Mouse (Mus musculus): Measurements from ENCODE around the gene Cfap54. TPM values are rescaled to one million over a fixed set of nuclear protein-coding genes. Genes with fewer than 3 reads are reported as not detected.

Gene Cfap54
- polyA plus RNA-seq, 1 experiment from 2014 or later = 0.07 TPM

- no peaks in the 10 kb centered on the region for H3K36me3 ChIP-seq
- no peak overlapping the region for H3K4me2 ChIP-seq
- H3K4me1 ChIP-seq = peaks cover 4% of the 10 kb centered on the region; the same call in 1 of the 2 replicates
- 60% methylated on average over 2 of the region's 2 CpGs for WGBS
- no peaks in the 10 kb centered on the region for H3K9me3 ChIP-seq
- no peaks in the 10 kb centered on the region for H3K27me3 ChIP-seq
- H3K4me3 ChIP-seq = no peak overlapping the region
- no peak overlapping the region for H3K27ac ChIP-seq
- ATAC-seq (ENCODE audit: insufficient number of reproducible peaks, insufficient read depth, low FRiP score, low TSS enrichment, low read depth) = no peak
- H3K9ac ChIP-seq = no peak overlapping the region
These were observed 8.6 kb downstream of the Cfap54 start for GRCm38 (mm10) chr10:93072769-93073168.

DNA sequence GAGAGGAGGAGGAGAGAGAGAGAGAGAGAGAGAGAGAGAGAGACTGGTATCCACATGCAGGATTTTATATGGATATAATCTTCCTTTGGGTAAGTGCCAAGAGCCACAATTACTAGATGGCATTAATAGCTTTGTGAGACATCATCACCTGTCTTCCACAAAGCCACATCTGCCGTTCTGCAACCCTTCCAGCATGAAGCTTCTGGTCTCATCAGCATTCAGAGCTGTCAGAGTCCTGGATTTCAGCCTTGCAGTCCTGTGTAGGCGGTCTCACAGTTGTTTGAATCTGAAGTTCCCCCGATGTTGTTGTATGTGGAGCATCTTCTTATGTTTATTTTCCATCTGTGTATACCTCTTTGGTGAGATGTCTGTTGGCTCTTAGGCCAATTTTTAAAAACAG is 9.7 kb downstream of the Cfap54 start:
- Histone ChIP-seq H3K9ac (no peak overlapping the region), H3K4me2 (no peak overlapping the region), H3K4me3 (no peak overlapping the region), H3K9me3 (no peaks in the 10 kb centered on the region), H3K4me1 (peaks cover 4% of the 10 kb centered on the region; the same call in 1 of the 2 replicates), H3K27me3 (no peaks in the 10 kb centered on the region), H3K36me3 (no peaks in the 10 kb centered on the region), H3K27ac (no peak overlapping the region)
- 66% methylated on average over 3 of the region's 3 CpGs for WGBS
- ATAC-seq (ENCODE audit: insufficient number of reproducible peaks, insufficient read depth, low FRiP score, low TSS enrichment, low read depth) = no peak

GRCm38 (mm10) chr10:93070121-93070898 is 11.1 kb downstream of the Cfap54 start:
- Histone ChIP-seq H3K27ac (no peak overlapping the region), H3K36me3 (no peaks in the 10 kb centered on the region), H3K9ac (no peak overlapping the region), H3K9me3 (no peaks in the 10 kb centered on the region), H3K27me3 (no peaks in the 10 kb centered on the region), H3K4me1 (no peaks in the 10 kb centered on the region), H3K4me3 (no peak overlapping the region), H3K4me2 (no peak overlapping the region)
- ATAC-seq (ENCODE audit: insufficient number of reproducible peaks, insufficient read depth, low FRiP score, low TSS enrichment, low read depth) = no peak
- 71% methylated on average over 9 of the region's 9 CpGs for WGBS

GRCm38 (mm10) chr10:93069721-93070120 is 11.7 kb downstream of the Cfap54 start:
- no peak overlapping the region for H3K9ac ChIP-seq
- H3K27ac ChIP-seq = no peak overlapping the region
- 81% methylated on average over 6 of the region's 6 CpGs for WGBS

GRCm38 (mm10) chr10:93069041-93069679 is 12.3 kb downstream of the Cfap54 start:
- H3K9me3 ChIP-seq = no peaks in the 10 kb centered on the region
- no peaks in the 10 kb centered on the region for H3K27me3 ChIP-seq
- no peaks in the 10 kb centered on the region for H3K4me1 ChIP-seq
- H3K27ac ChIP-seq = peak overlapping the region; percentile 44; the same call in 1 of the 2 replicates
- no peaks in the 10 kb centered on the region for H3K36me3 ChIP-seq
- H3K4me3 ChIP-seq = no peak overlapping the region
- no peak for ATAC-seq (ENCODE audit: insufficient number of reproducible peaks, insufficient read depth, low FRiP score, low TSS enrichment, low read depth)
- no peak overlapping the region for H3K4me2 ChIP-seq
- 74% methylated on average over 6 of the region's 6 CpGs for WGBS
- no peak overlapping the region for H3K9ac ChIP-seq

More at GRCm38 (mm10) chr10:93069721-93070120, 11.7 kb downstream of the Cfap54 start:
- no peak overlapping the region for H3K4me2 ChIP-seq
- no peak overlapping the region for H3K4me3 ChIP-seq
- no peaks in the 10 kb centered on the region for H3K4me1 ChIP-seq
- no peaks in the 10 kb centered on the region for H3K36me3 ChIP-seq
- no peak for ATAC-seq (ENCODE audit: insufficient number of reproducible peaks, insufficient read depth, low FRiP score, low TSS enrichment, low read depth)
- no peaks in the 10 kb centered on the region for H3K9me3 ChIP-seq
- H3K27me3 ChIP-seq = no peaks in the 10 kb centered on the region

GRCm38 (mm10) chr10:93064973-93065372 is 16.4 kb downstream of the Cfap54 start:
- no peaks in the 10 kb centered on the region for H3K27me3 ChIP-seq
- no peaks in the 10 kb centered on the region for H3K9me3 ChIP-seq
- no peak overlapping the region for H3K4me2 ChIP-seq
- no peak overlapping the region for H3K9ac ChIP-seq
- H3K4me1 ChIP-seq = no peaks in the 10 kb centered on the region
- no peaks in the 10 kb centered on the region for H3K36me3 ChIP-seq
- H3K4me3 ChIP-seq = no peak overlapping the region
- no peak overlapping the region for H3K27ac ChIP-seq
- ATAC-seq (ENCODE audit: insufficient number of reproducible peaks, insufficient read depth, low FRiP score, low TSS enrichment, low read depth) = no peak
- 83% methylated on average over 10 of the region's 10 CpGs for WGBS

DNA sequence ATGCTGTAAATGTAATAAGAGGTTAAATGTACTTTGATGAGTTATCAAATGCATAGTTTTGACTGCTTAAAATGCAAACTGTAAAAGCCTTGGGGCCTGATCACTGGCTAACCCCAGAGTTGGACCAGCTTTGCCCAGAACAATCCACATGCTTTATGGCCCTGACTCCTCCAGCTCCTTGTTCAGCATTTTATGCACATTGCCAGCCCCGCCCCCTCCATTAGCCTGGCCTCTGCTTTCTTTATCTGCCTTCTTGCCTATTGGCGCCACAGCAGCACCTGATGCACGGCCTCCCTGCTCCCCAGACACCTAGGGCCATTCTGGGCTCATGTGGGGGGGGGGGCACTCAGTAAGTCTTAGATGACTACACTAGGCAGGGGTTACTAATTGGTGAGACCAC is 17.8 kb downstream of the Cfap54 start:
- no peak overlapping the region for H3K27ac ChIP-seq
- 72% methylated on average over 3 of the region's 3 CpGs for WGBS
- H3K4me3 ChIP-seq = no peak overlapping the region
- H3K9me3 ChIP-seq = no peaks in the 10 kb centered on the region
- no peak overlapping the region for H3K9ac ChIP-seq
- no peaks in the 10 kb centered on the region for H3K36me3 ChIP-seq
- H3K4me1 ChIP-seq = no peaks in the 10 kb centered on the region
- H3K27me3 ChIP-seq = no peaks in the 10 kb centered on the region
- no peak overlapping the region for H3K4me2 ChIP-seq
- ATAC-seq (ENCODE audit: insufficient number of reproducible peaks, insufficient read depth, low FRiP score, low TSS enrichment, low read depth) = no peak

DNA sequence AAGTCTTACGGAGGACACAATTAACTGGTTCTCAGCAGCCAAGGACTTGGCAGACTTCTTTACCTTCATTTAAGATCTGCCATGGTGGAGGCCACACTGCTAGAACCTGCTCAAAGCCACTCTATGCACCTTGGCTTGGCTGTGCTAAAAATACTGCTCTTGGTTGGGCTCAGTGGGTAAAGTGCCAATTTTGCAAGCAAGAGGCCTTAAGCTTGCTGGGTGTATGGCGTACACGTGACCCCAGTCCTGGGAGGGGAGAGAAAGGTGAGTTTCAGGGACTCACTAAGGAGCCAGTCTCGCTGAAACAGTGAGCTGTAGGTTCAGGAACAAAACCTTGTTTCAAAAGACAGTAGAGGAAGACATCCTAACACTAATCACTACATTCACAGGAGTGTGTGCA is 19.0 kb downstream of the Cfap54 start:
- H3K9ac ChIP-seq = no peak overlapping the region
- H3K4me1 ChIP-seq = no peaks in the 10 kb centered on the region
- H3K4me2 ChIP-seq = no peak overlapping the region
- ATAC-seq (ENCODE audit: insufficient number of reproducible peaks, insufficient read depth, low FRiP score, low TSS enrichment, low read depth) = no peak
- no peaks in the 10 kb centered on the region for H3K27me3 ChIP-seq
- H3K27ac ChIP-seq = no peak overlapping the region
- WGBS = 76% methylated on average over 4 of the region's 4 CpGs
- H3K36me3 ChIP-seq = no peaks in the 10 kb centered on the region
- H3K4me3 ChIP-seq = no peak overlapping the region
- no peaks in the 10 kb centered on the region for H3K9me3 ChIP-seq

- 79% methylated on average over 6 of the region's 6 CpGs for WGBS
- Histone ChIP-seq H3K9me3 (no peaks in the 10 kb centered on the region), H3K4me1 (0 out of 2 replicates have a peak, but pooled peaks cover 5% of the 10 kb centered on the region), H3K36me3 (no peaks in the 10 kb centered on the region), H3K4me2 (no peak overlapping the region), H3K9ac (no peak overlapping the region), H3K27me3 (no peaks in the 10 kb centered on the region), H3K4me3 (no peak overlapping the region), H3K27ac (no peak overlapping the region)
- no peak for ATAC-seq (ENCODE audit: insufficient number of reproducible peaks, insufficient read depth, low FRiP score, low TSS enrichment, low read depth)
These were observed 27.6 kb downstream of the Cfap54 start for GRCm38 (mm10) chr10:93053867-93054266.

DNA sequence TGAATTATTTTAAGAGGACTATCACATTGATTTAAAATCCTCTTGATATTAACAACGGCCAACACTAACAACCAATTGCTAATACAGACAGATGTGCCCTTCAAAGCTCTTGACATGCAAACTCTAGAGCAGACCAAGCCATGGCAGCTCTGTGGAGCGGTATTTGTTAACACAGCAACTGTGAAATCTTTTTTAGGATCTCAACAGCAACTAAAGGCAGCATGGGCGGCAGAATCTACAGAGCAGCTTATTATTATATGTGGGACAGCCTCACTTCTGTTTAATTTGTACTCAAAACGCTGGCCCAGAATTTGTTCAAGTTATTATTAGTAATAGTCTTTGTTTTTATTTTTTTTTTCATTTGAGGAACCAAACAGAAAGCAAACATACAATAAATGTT is 28.1 kb downstream of the Cfap54 start:
- 0 out of 2 replicates have a peak, but pooled peaks cover 5% of the 10 kb centered on the region for H3K4me1 ChIP-seq
- H3K36me3 ChIP-seq = no peaks in the 10 kb centered on the region
- WGBS = 83% methylated on average over 4 of the region's 4 CpGs
- H3K4me2 ChIP-seq = no peak overlapping the region
- ATAC-seq (ENCODE audit: insufficient number of reproducible peaks, insufficient read depth, low FRiP score, low TSS enrichment, low read depth) = no peak
- no peak overlapping the region for H3K9ac ChIP-seq
- H3K27me3 ChIP-seq = no peaks in the 10 kb centered on the region
- no peak overlapping the region for H3K4me3 ChIP-seq
- H3K9me3 ChIP-seq = no peaks in the 10 kb centered on the region
- no peak overlapping the region for H3K27ac ChIP-seq

DNA sequence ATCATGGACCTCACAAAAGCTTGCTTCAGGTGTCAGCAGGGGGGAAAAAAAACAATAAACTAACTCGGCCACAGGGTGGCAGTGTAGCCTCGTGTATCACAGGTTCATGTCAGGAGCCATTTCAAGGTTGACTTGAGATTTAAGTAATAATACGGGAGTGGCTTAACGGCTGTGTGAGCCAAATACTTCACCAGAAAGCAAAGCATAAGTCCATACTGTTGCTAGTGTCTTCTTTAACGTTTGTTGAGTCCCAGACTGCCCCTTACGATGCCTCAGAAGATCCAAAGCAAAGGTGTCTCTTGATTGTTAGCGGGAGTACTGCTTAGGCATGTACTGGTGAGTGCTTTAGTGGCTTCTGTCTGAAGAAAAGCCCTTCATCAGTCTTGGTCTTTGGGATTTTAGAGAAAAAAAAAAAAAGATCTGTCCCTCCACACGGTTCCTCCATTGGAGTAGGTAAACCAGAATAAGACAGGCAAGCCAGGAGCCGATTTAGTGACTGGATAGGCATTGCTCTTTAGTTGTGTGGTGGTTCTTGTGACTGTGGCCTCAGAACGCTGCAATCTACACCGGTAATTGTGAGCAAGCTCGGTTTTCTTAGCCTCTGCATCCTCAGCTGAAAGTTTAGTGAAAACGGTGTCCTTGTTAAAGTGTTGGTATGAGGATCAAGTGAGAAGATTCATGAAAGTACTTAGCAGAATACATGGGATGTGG is 30.2 kb downstream of the Cfap54 start:
- Histone ChIP-seq H3K9me3 (no peaks in the 10 kb centered on the region), H3K4me3 (peak overlapping the region; percentile 18; the same call in 1 of the 2 replicates), H3K36me3 (no peaks in the 10 kb centered on the region), H3K4me2 (peak overlapping the region; percentile 50), H3K9ac (no peak overlapping the region), H3K4me1 (0 out of 2 replicates have a peak, but pooled peaks cover 5% of the 10 kb centered on the region), H3K27ac (no peak overlapping the region), H3K27me3 (no peaks in the 10 kb centered on the region)
- 28% methylated on average over 13 of the region's 13 CpGs for WGBS
- ATAC-seq (ENCODE audit: insufficient number of reproducible peaks, insufficient read depth, low FRiP score, low TSS enrichment, low read depth) = no peak
